Mouse (Mus musculus) liver, postnatal 0 days (tissue): ENCODE data around the gene Gm20388. TPM values are rescaled to one million over a fixed set of nuclear protein-coding genes. Genes with fewer than 3 reads are reported as not detected.
A peak's percentile ranks its signal among the peaks of the same experiment; 100 is the strongest.

ENCODE experiments used
- ATAC-seq: fragments of 200-750 bp; cut with Nextera tagmentation; 2 replicates; pipeline ENCODE4 v1.8.0; 2017; ENCODE audit warnings: mild to moderate bottlenecking, moderate library complexity
- DNase-seq: peaks from one replicate; pipeline ENCODE4 v3.0.0-alpha.2; 2016
- H3K27ac ChIP-seq: fragments of 300-500 bp; sonication (generic); 2 replicates; pipeline ENCODE4 v1.5.1; 2014; ENCODE audit warnings: antibody characterized with exemption, moderate library complexity, mild to moderate bottlenecking, low read depth
- H3K27me3 ChIP-seq: fragments of 300-500 bp; sonication (generic); 2 replicates; pipeline ENCODE4 v1.6.1; 2014; ENCODE audit warnings: low read length, control low read depth, mixed read lengths; ENCODE audit not compliant: insufficient read depth
- H3K36me3 ChIP-seq: fragments of 300-500 bp; sonication (generic); replicated peaks from 2 replicates; pipeline ENCODE4 v1.6.1; 2014; ENCODE audit warnings: mild to moderate bottlenecking, control low read depth, low read length, moderate library complexity, mixed read lengths; ENCODE audit not compliant: insufficient read depth
- H3K4me1 ChIP-seq: fragments of 300-500 bp; sonication (generic); 2 replicates; pipeline ENCODE4 v1.6.1; 2014; ENCODE audit warnings: antibody characterized with exemption, mild to moderate bottlenecking, control low read depth; ENCODE audit not compliant: insufficient read depth
- H3K4me2 ChIP-seq: fragments of 300-500 bp; sonication (generic); 2 replicates; pipeline ENCODE4 v1.6.1; 2014; ENCODE audit warnings: low read depth, mild to moderate bottlenecking, low read length, moderate library complexity, mixed read lengths
- H3K4me3 ChIP-seq: fragments of 300-500 bp; sonication (generic); 2 replicates; pipeline ENCODE4 v1.5.1; 2014; ENCODE audit warnings: low read depth, low read length
- H3K9ac ChIP-seq: fragments of 300-500 bp; sonication (generic); replicated peaks from 2 replicates; pipeline ENCODE4 v1.6.1; 2014; ENCODE audit warnings: mild to moderate bottlenecking, moderate library complexity
- H3K9me3 ChIP-seq: fragments of 300-500 bp; sonication (generic); 2 replicates; pipeline ENCODE4 v1.6.1; 2016; ENCODE audit warnings: mild to moderate bottlenecking, control low read depth, low read length, mixed read lengths
- CTCF ChIP-seq: sonication (generic); IDR thresholded peaks from 2 replicates; pipeline ENCODE4 v1.5.1; 2016; ENCODE audit warnings: antibody characterized with exemption, low read depth
- EP300 ChIP-seq: IDR thresholded peaks from 2 replicates; pipeline ENCODE4 v1.6.1; 2016; ENCODE audit warnings: antibody characterized with exemption, low read depth, mild to moderate bottlenecking
- WGBS: fragments of 180-500 bp; shearing (Covaris S2); extraction: QIAGEN DNeasy Blood & Tissue Kit; methylation state at CpG from one replicate; pipeline ENCODE4 v1.1.7; 2014; ENCODE audit not compliant: insufficient replicate concordance; 5-methylcytosine and 5-hydroxymethylcytosine counted together
- polyA plus RNA-seq: library from polyadenylated mRNA; unstranded; fragments of >200 nt; fragmentation: Nextera tagmentation; extraction: Ambion mirVana; gene quantifications from 2 replicates; pipeline ENCODE4 v1.2.1, GENCODE M21; 2015

Gm20388 gene
- polyA plus RNA-seq, 1 experiment from 2014 or later, result not detected

DNA sequence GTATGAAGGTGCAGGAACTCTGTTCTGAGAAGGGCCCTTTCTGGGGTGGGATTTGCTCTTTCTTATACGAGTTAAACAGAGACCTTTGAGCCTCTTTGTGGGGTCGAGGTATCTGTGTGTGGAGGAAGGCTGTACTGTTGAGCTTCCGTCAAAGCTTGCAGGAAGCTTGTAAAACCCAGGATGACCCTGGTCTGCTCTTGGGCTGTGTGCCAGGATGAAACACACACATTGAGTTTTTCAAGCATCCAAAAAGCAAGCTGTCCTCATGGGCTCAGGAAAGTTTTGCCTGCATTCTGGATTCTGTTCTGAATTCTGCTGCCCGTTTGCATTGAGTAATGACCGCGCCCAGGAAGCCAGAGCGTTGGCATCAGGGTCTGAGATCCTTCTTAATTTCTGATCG is 4353.4 kb downstream of the Gm20388 start:
- DNase-seq (no peak), ATAC-seq (no peak)
- Histone ChIP-seq H3K27me3 (no peaks in the 10 kb centered on the region), H3K9ac (no peak overlapping the region), H3K9me3 (no peaks in the 10 kb centered on the region), H3K4me2 (no peak overlapping the region), H3K4me3 (no peak overlapping the region), H3K4me1 (peaks cover 53% of the 10 kb centered on the region), H3K27ac (no peak overlapping the region), H3K36me3 (no peaks in the 10 kb centered on the region; the same call in 1 of the 2 replicates)
- no peak for TF ChIP-seq EP300
- TF ChIP-seq CTCF, result no peak
- 58% methylated on average over 8 of the region's 8 CpGs for WGBS

DNA sequence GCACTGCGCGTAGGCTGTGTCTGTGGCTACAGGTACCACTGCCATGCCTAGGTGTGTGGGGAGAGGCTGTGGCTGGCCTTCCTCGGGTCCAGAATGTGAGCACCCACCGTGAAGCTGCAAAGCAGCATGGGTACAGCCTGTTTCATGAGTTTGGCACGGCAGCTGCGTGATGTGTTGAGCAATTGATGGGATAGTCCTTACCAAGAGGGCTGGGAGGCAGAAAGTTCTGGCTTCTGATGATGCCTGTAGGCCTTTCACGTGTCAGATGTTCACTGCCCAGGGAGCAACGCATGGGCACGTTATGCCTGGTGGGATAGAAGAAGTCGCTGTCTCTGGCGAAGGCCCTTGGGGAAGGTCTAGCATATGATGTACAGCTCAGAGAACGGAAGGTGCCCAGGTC is 4354.0 kb downstream of the Gm20388 start:
- Histone ChIP-seq H3K4me1 (peaks cover 53% of the 10 kb centered on the region), H3K4me2 (no peak overlapping the region), H3K9me3 (no peaks in the 10 kb centered on the region), H3K36me3 (no peaks in the 10 kb centered on the region; the same call in 1 of the 2 replicates), H3K9ac (no peak overlapping the region), H3K27me3 (no peaks in the 10 kb centered on the region), H3K4me3 (no peak overlapping the region), H3K27ac (no peak overlapping the region)
- ATAC-seq, result no peak
- TF ChIP-seq CTCF (no peak), EP300 (no peak)
- WGBS, result 79% methylated on average over 12 of the region's 12 CpGs
- DNase-seq, result no peak

DNA sequence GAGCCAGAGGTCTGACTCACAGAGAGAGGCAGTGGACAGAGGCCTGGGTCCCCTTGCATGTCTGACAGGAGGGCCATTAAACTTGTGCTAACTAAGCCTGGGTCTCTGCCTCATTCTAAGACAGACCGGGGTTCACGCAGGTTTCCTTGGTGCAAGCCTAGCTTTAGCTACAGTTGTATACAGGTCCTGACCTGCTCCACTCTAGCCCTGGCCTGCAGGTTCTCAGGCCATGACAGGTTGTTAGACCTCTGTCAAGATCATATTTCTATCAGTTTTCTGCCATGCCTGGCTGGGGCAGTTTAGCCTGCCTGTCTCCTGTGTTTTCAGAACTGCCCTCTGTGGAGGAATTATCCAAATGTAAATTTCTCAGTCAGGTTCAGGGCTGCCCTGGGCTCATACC is 4354.5 kb downstream of the Gm20388 start:
- H3K4me1 ChIP-seq, result peaks cover 50% of the 10 kb centered on the region
- H3K36me3 ChIP-seq, result no peaks in the 10 kb centered on the region; the same call in 1 of the 2 replicates
- DNase-seq (no peak), ATAC-seq (no peak)
- no peaks in the 10 kb centered on the region for H3K27me3 ChIP-seq
- H3K4me3 ChIP-seq, result no peak overlapping the region
- no peak for TF ChIP-seq EP300
- TF ChIP-seq CTCF, result no peak
- H3K9me3 ChIP-seq, result no peaks in the 10 kb centered on the region
- H3K4me2 ChIP-seq, result no peak overlapping the region
- H3K9ac ChIP-seq, result no peak overlapping the region
- no peak overlapping the region for H3K27ac ChIP-seq
- WGBS, result 82% methylated on average over 2 of the region's 2 CpGs

DNA sequence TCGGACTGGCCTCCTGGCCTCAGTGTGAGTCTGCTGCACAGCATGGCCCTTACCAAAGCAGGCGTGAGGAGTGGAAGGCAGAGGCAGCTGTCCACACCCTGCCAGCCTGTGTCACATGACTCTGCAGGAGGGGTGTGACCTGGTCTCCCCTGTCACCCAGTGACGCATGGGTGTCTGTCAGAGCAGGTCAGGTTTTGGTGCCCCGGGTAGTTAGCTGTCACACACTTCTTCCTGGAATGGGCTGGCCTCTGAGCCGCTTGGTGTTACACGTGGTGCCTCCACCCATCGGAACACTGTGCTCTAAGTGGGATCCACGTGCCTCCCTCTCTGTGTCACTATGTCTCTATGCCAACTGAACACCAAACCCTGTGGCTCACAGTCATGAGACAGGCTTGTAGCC is 4355.2 kb downstream of the Gm20388 start:
- Histone ChIP-seq H3K4me2 (no peak overlapping the region), H3K4me1 (peaks cover 46% of the 10 kb centered on the region), H3K4me3 (no peak overlapping the region), H3K27me3 (no peaks in the 10 kb centered on the region), H3K9me3 (no peaks in the 10 kb centered on the region), H3K36me3 (no peaks in the 10 kb centered on the region; the same call in 1 of the 2 replicates), H3K27ac (peak overlapping the region; percentile 70), H3K9ac (no peak overlapping the region)
- no peak for TF ChIP-seq CTCF
- TF ChIP-seq EP300, result peak; percentile 59; the same call in 1 of the 2 replicates
- ATAC-seq (peak; percentile 97), DNase-seq (peak; percentile 70)
- WGBS, result 56% methylated on average over 8 of the region's 8 CpGs

DNA sequence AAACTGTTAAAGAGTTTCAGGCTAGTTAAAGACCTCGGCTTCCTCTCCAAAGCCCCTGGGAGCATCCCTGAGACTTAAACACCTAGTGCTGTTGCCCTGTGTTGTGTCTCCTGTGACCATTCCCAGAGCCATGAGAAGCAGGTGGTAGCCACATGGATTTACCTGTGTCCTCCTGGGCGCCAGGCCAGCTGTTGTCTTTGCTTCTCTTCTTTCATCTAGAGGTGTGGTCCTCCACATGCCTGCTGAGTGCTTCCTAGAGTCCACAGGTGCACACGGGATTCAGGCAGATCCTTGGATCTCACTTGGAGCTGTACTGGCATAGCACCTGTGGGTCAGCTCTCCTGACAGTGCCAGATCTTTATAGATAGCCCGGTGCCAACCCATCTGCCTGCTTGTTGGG is 4356.6 kb downstream of the Gm20388 start:
- TF ChIP-seq CTCF (no peak), EP300 (peak; percentile 20; the same call in 1 of the 2 replicates)
- no peak overlapping the region for H3K4me3 ChIP-seq
- ATAC-seq (peak; percentile 43; the same call in 1 of the 2 replicates), DNase-seq (peak; percentile 74)
- H3K4me2 ChIP-seq, result no peak overlapping the region
- WGBS, result 62% methylated on average over 4 of the region's 4 CpGs
- peaks cover 52% of the 10 kb centered on the region for H3K4me1 ChIP-seq
- peak overlapping the region; percentile 70 for H3K27ac ChIP-seq
- H3K36me3 ChIP-seq, result no peaks in the 10 kb centered on the region; the same call in 1 of the 2 replicates
- no peaks in the 10 kb centered on the region for H3K9me3 ChIP-seq
- H3K9ac ChIP-seq, result no peak overlapping the region
- no peaks in the 10 kb centered on the region for H3K27me3 ChIP-seq

DNA sequence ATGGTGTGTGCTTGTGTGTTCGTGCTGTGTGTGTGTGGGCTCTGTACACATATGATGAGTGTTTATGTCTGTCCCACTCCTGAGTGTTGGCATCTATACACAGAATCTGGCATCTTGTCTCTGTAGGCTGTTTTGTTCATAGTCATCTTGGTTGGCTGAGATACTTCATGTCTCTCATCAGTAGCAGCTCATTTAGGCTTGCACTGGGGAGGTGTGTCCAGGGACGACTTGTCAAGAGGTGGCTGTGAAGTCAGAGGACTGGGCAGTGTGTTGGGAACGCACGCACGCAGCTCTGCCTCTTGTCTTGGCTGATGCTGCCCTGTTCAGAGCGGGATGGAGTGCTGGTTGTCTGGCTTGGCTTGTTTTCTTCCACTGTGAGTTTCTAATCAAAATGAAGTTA is 4359.9 kb downstream of the Gm20388 start:
- H3K4me1 ChIP-seq, result peaks cover 46% of the 10 kb centered on the region
- DNase-seq, result no peak

More for the DNA sequence above, 4359.9 kb downstream of the Gm20388 start:
- H3K36me3 ChIP-seq, result no peaks in the 10 kb centered on the region; the same call in 1 of the 2 replicates
- TF ChIP-seq EP300 (no peak), CTCF (no peak)
- ATAC-seq, result no peak
- no peak overlapping the region for H3K9ac ChIP-seq
- H3K9me3 ChIP-seq, result no peaks in the 10 kb centered on the region
- no peak overlapping the region for H3K4me3 ChIP-seq
- H3K27me3 ChIP-seq, result no peaks in the 10 kb centered on the region
- WGBS, result 78% methylated on average over 6 of the region's 6 CpGs
- H3K27ac ChIP-seq, result no peak overlapping the region
- H3K4me2 ChIP-seq, result no peak overlapping the region
